Mouse (Mus musculus) C2C12 (cell line): ENCODE measurements around the gene Sorbs1.

ENCODE experiments used
- CEBPB ChIP-seq: IDR thresholded peaks from one replicate; pipeline ENCODE4 v1.6.1; 2011; ENCODE audit warnings: low read depth, mild to moderate bottlenecking, control low read depth, moderate library complexity
- CTCF ChIP-seq: IDR thresholded peaks from one replicate; pipeline ENCODE4 v1.5.1; 2011; ENCODE audit not compliant: control insufficient read depth, insufficient read depth, insufficient read length
- MAX ChIP-seq: IDR thresholded peaks from one replicate; pipeline ENCODE4 v1.6.1; 2011; ENCODE audit warnings: mild to moderate bottlenecking, control low read depth
- MYOD1 ChIP-seq: IDR thresholded peaks from one replicate; pipeline ENCODE4 v1.6.1; 2011; ENCODE audit warnings: low read depth; ENCODE audit not compliant: control insufficient read depth, insufficient read length
- MYOG ChIP-seq: IDR thresholded peaks from one replicate; pipeline ENCODE4 v1.6.1; 2011; ENCODE audit not compliant: control insufficient read depth, insufficient read length; ENCODE audit errors: extremely low read depth
- USF1 ChIP-seq: IDR thresholded peaks from one replicate; pipeline ENCODE4 v1.6.1; 2011; ENCODE audit warnings: low read depth, mild to moderate bottlenecking, control low read depth, moderate library complexity

GRCm38 (mm10) chr19:40349281-40349680, 164.3 kb downstream of the Sorbs1 start:
- TF ChIP-seq CEBPB (no peak), CTCF (no peak), USF1 (no peak), MYOG (no peak), MAX (no peak), MYOD1 (no peak)
